Mouse (Mus musculus) erythroblast, embryonic 14.5 days (primary cell): Measurements from ENCODE around the gene Tbx2. TPM values are rescaled to one million over a fixed set of nuclear protein-coding genes. Genes with fewer than 3 reads are reported as not detected.

Experiments used
- H3K27me3 ChIP-seq: 2 replicates; pipeline ENCODE4 v1.6.1; 2012; ENCODE audit warnings: inconsistent platforms; ENCODE audit not compliant: control insufficient read depth
- H3K36me3 ChIP-seq: 2 replicates; pipeline ENCODE4 v1.6.1; 2012; ENCODE audit warnings: mild to moderate bottlenecking, inconsistent platforms; ENCODE audit not compliant: control insufficient read depth
- H3K4me1 ChIP-seq: 2 replicates; pipeline ENCODE4 v1.6.1; 2012; ENCODE audit warnings: inconsistent platforms; ENCODE audit not compliant: control insufficient read depth
- H3K4me3 ChIP-seq: replicated peaks from 2 replicates; pipeline ENCODE3; 2012; ENCODE audit warnings: moderate library complexity, mild to moderate bottlenecking, inconsistent platforms
- H3K9me3 ChIP-seq: 2 replicates; pipeline ENCODE4 v1.6.1; 2012; ENCODE audit warnings: low read length, inconsistent platforms, mixed read lengths; ENCODE audit not compliant: control insufficient read depth
- GATA1 ChIP-seq: IDR thresholded peaks from 2 replicates; pipeline ENCODE4 v1.6.1; 2012; ENCODE audit warnings: low read length, inconsistent platforms, mixed read lengths
- TAL1 ChIP-seq: IDR thresholded peaks from 3 replicates; pipeline ENCODE4 v1.6.1; 2012; ENCODE audit warnings: low read length, inconsistent platforms, mixed read lengths
- polyA plus RNA-seq: library from polyadenylated mRNA; stranded (reverse); fragments of >175 nt; gene quantifications from 2 replicates; pipeline ENCODE4 v1.2.3, GENCODE M21; 2012

The Tbx2 gene
- polyA plus RNA-seq, 1 experiment, result 0.12 TPM

GRCm38 (mm10) chr11:85887801-85888450 lies 55.6 kb downstream of the Tbx2 start:
- no peaks in the 10 kb centered on the region for H3K36me3 ChIP-seq
- no peak overlapping the region for H3K4me3 ChIP-seq
- no peaks in the 10 kb centered on the region for H3K4me1 ChIP-seq
- TF ChIP-seq TAL1 (no peak), GATA1 (no peak)
- peaks cover 6% of the 10 kb centered on the region; the same call in 1 of the 2 replicates for H3K9me3 ChIP-seq
- peaks cover 99% of the 10 kb centered on the region for H3K27me3 ChIP-seq

- Histone ChIP-seq H3K27me3 (peaks cover 100% of the 10 kb centered on the region), H3K4me1 (no peaks in the 10 kb centered on the region), H3K4me3 (no peak overlapping the region), H3K36me3 (no peaks in the 10 kb centered on the region), H3K9me3 (peaks cover 6% of the 10 kb centered on the region; the same call in 1 of the 2 replicates)
- TF ChIP-seq GATA1, result no peak
- TF ChIP-seq TAL1, result no peak
Observed at GRCm38 (mm10) chr11:85888451-85888961, 56.2 kb downstream of the Tbx2 start.

GRCm38 (mm10) chr11:85889056-85889729 lies 56.8 kb downstream of the Tbx2 start:
- Histone ChIP-seq H3K4me3 (no peak overlapping the region), H3K4me1 (no peaks in the 10 kb centered on the region), H3K36me3 (no peaks in the 10 kb centered on the region), H3K27me3 (peaks cover 100% of the 10 kb centered on the region), H3K9me3 (peaks cover 6% of the 10 kb centered on the region; the same call in 1 of the 2 replicates)
- TF ChIP-seq TAL1, result no peak
- TF ChIP-seq GATA1, result no peak

DNA sequence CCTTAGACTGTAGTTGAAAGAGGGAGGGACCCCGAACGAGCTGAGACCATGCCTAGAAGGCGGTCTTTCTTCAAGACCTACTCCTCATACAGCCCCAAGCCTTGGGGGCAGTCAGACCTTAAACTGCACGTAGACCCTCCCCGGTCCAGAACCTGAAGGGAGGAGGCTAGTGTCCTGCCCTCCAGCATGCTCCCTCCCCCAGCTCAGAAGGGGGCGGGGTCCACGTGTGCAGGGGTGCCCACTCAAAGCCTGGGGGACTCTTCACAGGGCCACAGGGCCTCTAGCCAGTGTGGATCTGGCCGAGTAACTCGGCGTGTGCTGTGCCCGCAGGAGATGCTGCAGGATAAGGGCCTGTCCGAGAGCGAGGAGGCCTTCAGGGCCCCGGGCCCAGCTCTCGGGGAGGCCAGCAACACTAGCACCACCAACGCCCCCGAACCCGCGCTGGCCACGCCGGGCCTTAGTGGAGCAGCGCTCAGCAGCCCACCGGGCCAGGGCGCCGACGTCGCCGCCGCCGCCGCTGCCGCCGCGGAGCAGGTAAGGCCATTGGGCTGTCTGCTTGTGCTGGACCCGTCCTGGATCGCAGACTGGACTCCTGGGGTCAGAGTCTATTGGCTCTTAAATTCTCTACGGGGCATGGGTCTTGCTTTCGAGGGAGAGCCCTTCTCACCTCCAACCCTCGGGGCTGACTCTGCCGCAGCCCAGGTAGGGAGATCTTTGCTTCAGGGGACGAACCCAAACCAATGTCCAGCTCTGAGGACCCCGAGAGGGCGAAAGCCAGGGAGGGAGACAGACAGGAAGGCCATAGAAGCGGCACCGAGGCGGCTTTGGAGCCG lies 57.6 kb downstream of the Tbx2 start:
- no peaks in the 10 kb centered on the region for H3K4me1 ChIP-seq
- H3K27me3 ChIP-seq, result peaks cover 100% of the 10 kb centered on the region
- H3K9me3 ChIP-seq, result peaks cover 6% of the 10 kb centered on the region; the same call in 1 of the 2 replicates
- H3K4me3 ChIP-seq, result no peak overlapping the region
- TF ChIP-seq GATA1 (no peak), TAL1 (no peak)
- no peaks in the 10 kb centered on the region for H3K36me3 ChIP-seq

GRCm38 (mm10) chr11:85890563-85890845 lies 58.2 kb downstream of the Tbx2 start:
- Histone ChIP-seq H3K9me3 (peaks cover 6% of the 10 kb centered on the region; the same call in 1 of the 2 replicates), H3K4me3 (no peak overlapping the region), H3K4me1 (no peaks in the 10 kb centered on the region), H3K36me3 (no peaks in the 10 kb centered on the region), H3K27me3 (peaks cover 100% of the 10 kb centered on the region)
- TF ChIP-seq GATA1 (no peak), TAL1 (no peak)

GRCm38 (mm10) chr11:85891010-85891691 lies 58.8 kb downstream of the Tbx2 start:
- H3K4me3 ChIP-seq, result no peak overlapping the region
- peaks cover 100% of the 10 kb centered on the region for H3K27me3 ChIP-seq
- TF ChIP-seq GATA1 (no peak), TAL1 (no peak)

More at GRCm38 (mm10) chr11:85891010-85891691, 58.8 kb downstream of the Tbx2 start:
- H3K4me1 ChIP-seq, result no peaks in the 10 kb centered on the region
- H3K36me3 ChIP-seq, result no peaks in the 10 kb centered on the region
- H3K9me3 ChIP-seq, result peaks cover 6% of the 10 kb centered on the region; the same call in 1 of the 2 replicates

Other genes starting within 250 kb of the Tbx2 start
- not detected in 2 replicates for gene Gm11444, start 17.8 kb downstream of the Tbx2 start, polyA plus RNA-seq
- gene Tbx4, start 53.9 kb downstream of the Tbx2 start, polyA plus RNA-seq, result not detected in 2 replicates